Mouse (Mus musculus): ENCODE data around the gene Brd3os.

Brd3os gene

GRCm38 (mm10) chr2:27441767-27442707 is at the start of gene Brd3os:
Brd3os (plus strand) TSS chr2:27442324.
- in situ Hi-C loops (cut with MboI, MseI): no loop called here

- in situ Hi-C loops (cut with MboI, MseI): no loop called here
Measured at GRCm38 (mm10) chr2:27394158-27394832, 47.8 kb upstream of the Brd3os start.

- in situ Hi-C loops (cut with MboI, MseI): no loop called here
Measured at GRCm38 (mm10) chr2:27396656-27397440, 45.3 kb upstream of the Brd3os start.

DNA sequence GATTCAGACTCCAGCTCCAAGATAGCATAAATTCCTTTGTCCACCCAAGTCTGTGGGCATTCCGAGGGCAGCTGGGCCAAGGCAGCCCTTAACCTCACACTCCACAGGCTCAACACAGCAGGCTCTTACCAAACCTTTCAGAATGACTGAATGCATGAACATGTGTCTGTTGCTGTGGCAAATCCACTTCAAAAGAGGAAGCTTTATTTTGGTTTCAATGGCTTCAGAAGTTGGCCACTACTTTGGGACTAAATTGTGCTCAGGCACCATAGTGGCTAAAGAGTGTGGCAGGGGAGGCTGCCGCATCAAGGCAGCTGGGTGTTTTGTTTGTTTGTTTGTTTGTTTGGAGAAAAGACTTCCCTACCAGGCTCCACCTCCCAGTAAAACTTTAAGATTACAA is 42.0 kb upstream of the Brd3os start:
- in situ Hi-C loops (cut with MboI, MseI): no loop called here

GRCm38 (mm10) chr2:27401544-27401943 is 40.6 kb upstream of the Brd3os start:
- in situ Hi-C loops (cut with MboI, MseI): no loop called here

DNA sequence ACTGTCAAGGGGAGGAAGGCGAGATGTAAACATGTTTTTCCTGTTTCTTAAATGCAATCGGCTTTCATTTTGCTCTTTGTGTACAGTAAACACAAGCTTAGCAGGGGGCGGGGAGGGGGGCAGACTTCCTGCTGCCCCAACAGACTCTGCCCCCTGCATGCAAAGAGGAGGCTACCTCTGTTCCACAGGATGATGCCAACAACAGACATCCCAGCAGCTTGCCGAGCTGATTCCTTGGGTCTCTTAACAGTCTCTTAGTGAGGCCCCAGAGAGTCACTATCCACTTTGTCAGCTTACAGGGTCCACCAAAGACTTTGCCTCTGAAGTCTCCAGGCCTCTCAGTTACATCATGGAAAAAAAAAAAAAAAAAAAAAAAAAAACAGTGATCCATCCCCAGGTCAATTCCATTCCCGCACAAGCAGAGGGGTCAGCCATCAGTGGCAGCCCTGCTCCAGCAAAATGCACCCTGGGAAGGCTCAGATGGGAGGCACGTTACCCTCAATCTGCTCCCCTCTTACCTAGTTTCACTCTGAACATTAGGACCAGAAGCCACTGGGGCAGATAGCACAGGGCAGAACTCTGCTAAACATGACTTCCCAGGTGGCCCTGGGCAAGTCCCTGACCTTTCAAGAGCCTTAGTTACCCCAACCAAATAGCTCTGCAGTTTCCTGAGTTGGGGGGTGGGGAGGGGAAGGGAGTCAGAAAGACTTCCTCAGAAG is 37.6 kb upstream of the Brd3os start:
- in situ Hi-C loops (cut with MboI, MseI): no loop called here

- in situ Hi-C loops (cut with MboI, MseI): no loop called here
Measured at GRCm38 (mm10) chr2:27405094-27405884, 36.8 kb upstream of the Brd3os start.

- in situ Hi-C loops (cut with MboI, MseI): no loop called here
Measured at GRCm38 (mm10) chr2:27406928-27407327, 35.2 kb upstream of the Brd3os start.

DNA sequence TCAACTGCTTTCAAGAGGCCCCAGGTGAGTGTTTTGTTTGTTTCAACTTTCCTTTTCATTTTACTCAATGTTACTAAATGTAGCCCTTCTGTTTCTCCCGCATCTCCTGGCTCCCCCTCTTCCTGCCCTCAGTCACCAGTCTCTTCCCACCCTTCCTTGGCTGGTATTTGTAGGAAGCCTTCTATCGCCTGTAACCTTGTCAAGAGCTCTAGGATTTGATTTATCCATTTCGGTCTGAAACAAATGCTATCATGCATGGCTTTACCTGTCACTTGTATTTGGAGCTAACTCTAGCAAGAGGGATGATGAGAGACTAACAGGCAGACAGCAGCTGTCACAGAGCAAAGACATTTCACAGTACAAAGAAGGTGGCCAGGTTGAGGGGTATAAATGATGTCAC is 33.9 kb upstream of the Brd3os start:
- in situ Hi-C loops (cut with MboI, MseI): no loop called here

GRCm38 (mm10) chr2:27410518-27411140 is 31.5 kb upstream of the Brd3os start:
- in situ Hi-C loops (cut with MboI, MseI): no loop called here

DNA sequence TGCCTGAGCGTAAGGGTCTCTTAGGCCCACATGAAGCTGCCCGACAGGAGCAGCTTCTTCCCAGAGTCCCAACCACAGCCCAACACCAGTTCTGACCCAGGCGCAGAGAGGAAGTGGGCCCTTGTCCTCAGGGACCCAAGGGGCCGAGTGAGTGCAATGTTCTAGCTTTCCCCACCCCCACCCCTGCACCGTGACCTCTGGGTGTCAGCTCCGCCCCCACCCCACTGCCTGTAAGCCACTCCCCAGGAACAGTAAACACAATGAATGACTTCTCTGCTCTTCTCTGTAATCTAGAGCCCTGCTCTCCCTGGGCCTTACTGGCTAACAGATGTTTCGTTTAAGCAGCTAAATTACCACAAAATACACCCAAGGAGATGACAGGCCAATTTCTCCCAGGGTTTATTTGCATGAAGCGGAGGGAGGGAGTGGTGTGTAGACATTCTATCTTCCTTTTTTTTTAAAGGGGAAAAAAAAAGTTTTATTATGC is 30.4 kb upstream of the Brd3os start:
- in situ Hi-C loops (cut with MboI, MseI): no loop called here

GRCm38 (mm10) chr2:27412245-27412800 is 29.8 kb upstream of the Brd3os start:
- in situ Hi-C loops (cut with MboI, MseI): no loop called here

GRCm38 (mm10) chr2:27413582-27413935 is 28.6 kb upstream of the Brd3os start:
- in situ Hi-C loops (cut with MboI, MseI): no loop called here

DNA sequence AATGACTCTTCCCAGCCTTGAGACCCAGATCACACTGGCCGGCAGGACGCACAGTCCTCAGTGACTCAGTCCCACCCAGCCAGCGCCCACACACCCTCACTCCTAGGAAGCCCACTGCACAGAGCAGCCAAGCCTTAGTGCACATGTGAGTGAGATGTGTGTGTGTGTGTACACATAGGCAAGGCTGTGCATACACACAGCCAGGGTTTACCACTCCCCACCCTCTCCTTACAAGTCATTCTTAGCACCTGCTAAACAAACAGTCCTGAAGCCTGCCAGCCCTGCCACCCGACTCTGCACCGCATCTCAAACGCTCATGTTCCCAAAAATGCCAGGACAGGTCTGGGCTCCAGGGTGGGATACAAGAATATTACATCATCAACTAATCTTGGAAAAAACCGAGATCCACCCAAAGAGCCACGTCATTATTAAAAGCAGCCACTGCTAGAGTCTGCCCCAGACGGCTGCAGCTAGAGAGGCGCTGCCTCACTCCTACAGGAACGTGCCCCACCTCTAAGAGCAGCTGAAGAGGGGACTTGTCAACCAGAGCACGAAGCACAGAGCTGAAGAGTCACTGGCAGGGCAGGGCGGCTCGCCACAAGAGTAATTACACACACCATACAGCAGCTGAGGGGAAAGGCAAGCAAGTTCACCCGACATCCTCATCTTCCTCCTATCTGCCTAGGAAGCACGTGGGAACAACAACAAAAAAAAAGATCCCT is 28.0 kb upstream of the Brd3os start:
- in situ Hi-C loops (cut with MboI, MseI): no loop called here

GRCm38 (mm10) chr2:27415060-27415783 is 26.9 kb upstream of the Brd3os start:
- in situ Hi-C loops (cut with MboI, MseI): loop anchor here (5.0 kb wide), 1 partner anchor 923 kb away; no protein-coding TSS in a partner anchor

DNA sequence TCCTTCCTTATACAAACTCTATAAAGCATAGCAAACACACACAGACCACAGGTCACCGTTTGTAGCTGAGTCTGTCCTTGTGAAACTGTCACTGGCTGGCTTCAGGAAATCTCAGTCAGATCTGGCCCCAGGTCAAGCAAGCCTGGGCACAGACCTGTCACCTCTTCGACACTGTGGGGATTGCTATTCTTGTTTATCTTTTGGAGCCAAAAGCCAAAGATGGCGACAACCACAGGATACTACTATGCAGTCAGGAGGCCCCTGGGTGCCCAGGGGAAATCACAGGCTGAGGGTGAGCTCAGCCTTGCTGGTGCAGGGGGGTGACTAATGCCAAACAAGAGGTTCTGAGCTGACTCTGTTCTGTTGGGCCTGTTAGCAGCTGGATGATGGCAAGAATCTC is 25.7 kb upstream of the Brd3os start:
- in situ Hi-C loops (cut with MboI, MseI): loop anchor here (5.0 kb wide), 1 partner anchor 924 kb away; no protein-coding TSS in a partner anchor

DNA sequence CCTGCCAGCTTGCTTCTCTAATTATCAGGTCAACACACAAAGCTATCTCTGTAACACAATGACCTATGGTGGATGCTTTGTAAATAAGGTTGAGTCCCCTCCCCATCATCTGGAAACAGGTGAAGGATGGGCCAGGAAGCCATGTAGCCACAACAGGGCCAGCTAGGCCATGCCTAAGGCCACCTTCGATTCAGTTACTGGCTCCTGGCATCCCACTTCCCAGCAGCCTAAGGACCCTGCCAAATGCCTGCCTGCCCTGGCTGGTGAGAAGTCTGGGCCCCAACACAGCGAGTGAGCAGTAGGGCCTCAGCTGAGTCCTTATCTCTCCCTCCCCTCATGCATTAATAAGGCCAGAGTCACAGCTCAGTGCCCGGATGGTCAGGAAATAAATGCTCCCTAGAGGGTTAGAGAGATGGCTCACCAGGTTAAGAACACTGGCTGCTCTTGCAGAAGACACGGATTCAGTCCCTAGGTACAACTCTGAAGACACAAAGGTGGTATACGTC is 24.4 kb upstream of the Brd3os start:
- in situ Hi-C loops (cut with MboI, MseI): loop anchor here (5.0 kb wide), 1 partner anchor 925 kb away; no protein-coding TSS in a partner anchor

DNA sequence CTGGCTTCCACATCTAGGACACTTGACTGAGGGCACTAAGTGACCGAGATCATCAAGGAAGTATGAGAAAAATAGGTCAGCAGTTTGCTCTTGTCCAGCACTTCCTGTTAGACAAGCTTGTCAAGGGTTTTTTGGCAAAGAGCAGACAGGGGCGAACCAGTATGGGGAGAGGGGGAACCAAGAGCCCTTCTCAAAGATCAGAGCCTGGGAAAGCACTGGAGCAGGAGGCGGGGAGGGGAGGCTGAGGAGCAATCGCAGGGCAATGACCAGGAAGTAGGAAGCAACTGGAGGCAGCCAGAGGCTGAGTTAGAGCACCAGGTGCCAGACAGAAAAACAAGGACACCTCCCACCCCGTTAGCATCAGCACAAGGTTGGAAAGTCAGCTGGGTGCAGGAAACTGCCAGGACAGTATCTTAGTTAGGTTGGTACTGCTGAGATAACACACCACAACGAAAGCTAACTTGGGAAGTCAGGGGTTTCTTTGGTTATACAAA is 23.5 kb upstream of the Brd3os start:
- in situ Hi-C loops (cut with MboI, MseI): loop anchor here (5.0 kb wide), 1 partner anchor 926 kb away; no protein-coding TSS in a partner anchor
